Mouse (Mus musculus): ENCODE measurements around the gene Gtf3a. TPM values are rescaled to one million over a fixed set of nuclear protein-coding genes. Genes with fewer than 3 reads are reported as not detected.

Gtf3a gene
- polyA plus RNA-seq, 1 experiment from 2014 or later = 136 TPM

GRCm38 (mm10) chr5:146993509-146993908 is 45.1 kb downstream of the Gtf3a start:
- no peak for ATAC-seq
- whole genome bisulfite sequencing = 67% methylated on average over 8 of the region's 8 CpGs

GRCm38 (mm10) chr5:146994973-146995372 is 46.5 kb downstream of the Gtf3a start:
- no peak overlapping the region for H3K4me3 ChIP-seq (ENCODE audit: low read length)
- no peaks in the 10 kb centered on the region for H3K27me3 ChIP-seq (replicated peaks; ENCODE audit: control insufficient read depth, insufficient read depth, low read length)
- H3K9ac ChIP-seq (ENCODE audit: low read depth, low read length) = no peak overlapping the region
- no peaks in the 10 kb centered on the region for H3K36me3 ChIP-seq (ENCODE audit: control insufficient read depth, insufficient read depth, low read length)
- H3K4me1 ChIP-seq (ENCODE audit: control insufficient read depth, insufficient read depth, low read length) = no peaks in the 10 kb centered on the region
- 0 out of 2 replicates have a peak, but pooled peaks cover 4% of the 10 kb centered on the region for H3K9me3 ChIP-seq (ENCODE audit: control insufficient read depth, low read length)
- no peak overlapping the region for H3K27ac ChIP-seq (ENCODE audit: low read length)
- WGBS = 63% methylated on average over 6 of the region's 6 CpGs
- no peak overlapping the region for H3K4me2 ChIP-seq (ENCODE audit: low read depth, low read length)
- no peak for ATAC-seq

More at GRCm38 (mm10) chr5:146993509-146993908, 45.1 kb downstream of the Gtf3a start:
- no peak overlapping the region for H3K9ac ChIP-seq (ENCODE audit: low read depth, low read length)
- H3K27ac ChIP-seq (ENCODE audit: low read length) = no peak overlapping the region
- no peaks in the 10 kb centered on the region for H3K4me1 ChIP-seq (ENCODE audit: control insufficient read depth, insufficient read depth, low read length)
- H3K4me2 ChIP-seq (ENCODE audit: low read depth, low read length) = no peak overlapping the region
- H3K27me3 ChIP-seq (replicated peaks; ENCODE audit: control insufficient read depth, insufficient read depth, low read length) = no peaks in the 10 kb centered on the region
- H3K4me3 ChIP-seq (ENCODE audit: low read length) = no peak overlapping the region
- H3K9me3 ChIP-seq (ENCODE audit: control insufficient read depth, low read length) = no peaks in the 10 kb centered on the region
- H3K36me3 ChIP-seq (ENCODE audit: control insufficient read depth, insufficient read depth, low read length) = no peaks in the 10 kb centered on the region

GRCm38 (mm10) chr5:146996812-146997211 is 48.4 kb downstream of the Gtf3a start:
- ATAC-seq = no peak
- no peak overlapping the region for H3K9ac ChIP-seq (ENCODE audit: low read depth, low read length)
- 86% methylated on average over 7 of the region's 7 CpGs for WGBS
- no peak overlapping the region for H3K27ac ChIP-seq (ENCODE audit: low read length)
- H3K9me3 ChIP-seq (ENCODE audit: control insufficient read depth, low read length) = peaks cover 4% of the 10 kb centered on the region; the same call in 1 of the 2 replicates
- no peaks in the 10 kb centered on the region for H3K27me3 ChIP-seq (replicated peaks; ENCODE audit: control insufficient read depth, insufficient read depth, low read length)
- H3K4me3 ChIP-seq (ENCODE audit: low read length) = no peak overlapping the region
- H3K4me2 ChIP-seq (ENCODE audit: low read depth, low read length) = no peak overlapping the region
- no peaks in the 10 kb centered on the region for H3K36me3 ChIP-seq (ENCODE audit: control insufficient read depth, insufficient read depth, low read length)
- no peaks in the 10 kb centered on the region for H3K4me1 ChIP-seq (ENCODE audit: control insufficient read depth, insufficient read depth, low read length)

- H3K4me3 ChIP-seq (ENCODE audit: low read length) = no peak overlapping the region
- peaks cover 7% of the 10 kb centered on the region; the same call in 1 of the 2 replicates for H3K9me3 ChIP-seq (ENCODE audit: control insufficient read depth, low read length)
- no peak for ATAC-seq
- no peak overlapping the region for H3K9ac ChIP-seq (ENCODE audit: low read depth, low read length)
- no peaks in the 10 kb centered on the region for H3K36me3 ChIP-seq (ENCODE audit: control insufficient read depth, insufficient read depth, low read length)
- no peak overlapping the region for H3K27ac ChIP-seq (ENCODE audit: low read length)
- H3K4me1 ChIP-seq (ENCODE audit: control insufficient read depth, insufficient read depth, low read length) = no peaks in the 10 kb centered on the region
- no peak overlapping the region for H3K4me2 ChIP-seq (ENCODE audit: low read depth, low read length)
- no peaks in the 10 kb centered on the region for H3K27me3 ChIP-seq (replicated peaks; ENCODE audit: control insufficient read depth, insufficient read depth, low read length)
- 91% methylated on average over 12 of the region's 12 CpGs for WGBS
Measured at GRCm38 (mm10) chr5:146998802-146999201, 50.3 kb downstream of the Gtf3a start.

- Histone ChIP-seq H3K27ac (ENCODE audit: low read length) (no peak overlapping the region), H3K9me3 (ENCODE audit: control insufficient read depth, low read length) (peaks cover 7% of the 10 kb centered on the region; the same call in 1 of the 2 replicates), H3K36me3 (ENCODE audit: control insufficient read depth, insufficient read depth, low read length) (no peaks in the 10 kb centered on the region), H3K9ac (ENCODE audit: low read depth, low read length) (no peak overlapping the region), H3K4me2 (ENCODE audit: low read depth, low read length) (no peak overlapping the region), H3K27me3 (replicated peaks; ENCODE audit: control insufficient read depth, insufficient read depth, low read length) (no peaks in the 10 kb centered on the region), H3K4me3 (ENCODE audit: low read length) (no peak overlapping the region), H3K4me1 (ENCODE audit: control insufficient read depth, insufficient read depth, low read length) (no peaks in the 10 kb centered on the region)
- 83% methylated on average over 4 of the region's 4 CpGs for WGBS
- ATAC-seq = no peak
Measured at GRCm38 (mm10) chr5:147001312-147001711, 52.9 kb downstream of the Gtf3a start.

GRCm38 (mm10) chr5:147003303-147003702 is 54.8 kb downstream of the Gtf3a start:
- WGBS = 72% methylated on average over 1 of the region's 1 CpGs
- no peak overlapping the region for H3K4me2 ChIP-seq (ENCODE audit: low read depth, low read length)
- H3K27ac ChIP-seq (ENCODE audit: low read length) = no peak overlapping the region
- peaks cover 7% of the 10 kb centered on the region; the same call in 1 of the 2 replicates for H3K9me3 ChIP-seq (ENCODE audit: control insufficient read depth, low read length)
- H3K36me3 ChIP-seq (ENCODE audit: control insufficient read depth, insufficient read depth, low read length) = no peaks in the 10 kb centered on the region
- no peak overlapping the region for H3K4me3 ChIP-seq (ENCODE audit: low read length)
- no peaks in the 10 kb centered on the region for H3K4me1 ChIP-seq (ENCODE audit: control insufficient read depth, insufficient read depth, low read length)
- no peak overlapping the region for H3K9ac ChIP-seq (ENCODE audit: low read depth, low read length)
- no peaks in the 10 kb centered on the region for H3K27me3 ChIP-seq (replicated peaks; ENCODE audit: control insufficient read depth, insufficient read depth, low read length)
- no peak for ATAC-seq

Other genes starting within 250 kb of the Gtf3a start
- 26.7 and 33.7 TPM in 2 replicates for gene Usp12, start 153.7 kb upstream of the Gtf3a start, polyA plus RNA-seq (2015; fragmentation: Nextera tagmentation; extraction: Ambion mirVana)
- gene Rpl21, start 115.8 kb upstream of the Gtf3a start, polyA plus RNA-seq (2015; fragmentation: Nextera tagmentation; extraction: Ambion mirVana) = 455 and 503 TPM in 2 replicates
- 26.5 and 28.3 TPM in 2 replicates for gene Rasl11a, start 103.6 kb upstream of the Gtf3a start, polyA plus RNA-seq (2015; fragmentation: Nextera tagmentation; extraction: Ambion mirVana)
- gene Mtif3, start 15.1 kb downstream of the Gtf3a start, polyA plus RNA-seq (2015; fragmentation: Nextera tagmentation; extraction: Ambion mirVana) = 28.8 and 31.1 TPM in 2 replicates
- 15.2 and 16.6 TPM in 2 replicates for gene Lnx2, start 127.9 kb downstream of the Gtf3a start, polyA plus RNA-seq (2015; fragmentation: Nextera tagmentation; extraction: Ambion mirVana)
- 136 and 151 TPM in 2 replicates for gene Polr1d, start 128.4 kb downstream of the Gtf3a start, polyA plus RNA-seq (2015; fragmentation: Nextera tagmentation; extraction: Ambion mirVana)
- gene Gsx1, start 240.0 kb downstream of the Gtf3a start, polyA plus RNA-seq (2015; fragmentation: Nextera tagmentation; extraction: Ambion mirVana) = not detected in 2 replicates

All from intestine, embryonic 16.5 days (tissue).